Mouse (Mus musculus) kidney, adult 2 months (tissue): ENCODE data around the gene Prrt1.

ENCODE experiments used
- CTCF ChIP-seq: fragments of 200-500 bp; conservative IDR thresholded peaks from 2 replicates; pipeline ENCODE4 v1.5.1; 2011; ENCODE audit warnings: low read depth, mild to moderate bottlenecking, control low read depth, low read length, moderate library complexity, mixed read lengths; ENCODE audit not compliant: insufficient read depth, insufficient read length
- POLR2A ChIP-seq: fragments of 200-500 bp; IDR thresholded peaks from one replicate; pipeline ENCODE4 v1.6.1; 2011; ENCODE audit warnings: low read depth, low read length, control low read depth

DNA sequence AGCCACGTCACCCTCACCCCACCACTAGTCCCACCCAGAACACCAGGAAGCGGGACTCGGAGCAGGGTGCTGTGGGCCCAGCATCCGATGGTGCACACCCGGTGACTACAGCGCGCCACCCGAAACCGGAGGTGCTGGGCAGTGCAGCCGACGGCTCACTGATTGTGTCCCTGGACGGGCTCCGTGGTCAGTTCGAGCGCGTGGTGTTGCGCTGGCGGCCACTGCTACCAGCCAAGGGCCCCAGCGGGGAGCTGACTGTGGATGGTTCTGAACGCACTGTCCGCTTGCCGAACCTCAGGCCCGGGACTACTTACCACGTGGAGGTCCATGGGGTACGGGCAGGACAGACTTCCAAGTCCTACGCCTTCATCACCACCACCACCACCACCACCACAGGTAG lies 50.9 kb downstream of the Prrt1 start:
- TF ChIP-seq CTCF (no peak), POLR2A (no peak)
